Mouse (Mus musculus) heart, postnatal 0 days (tissue): ENCODE measurements around the gene Olfr66.

Experiments used
- CTCF ChIP-seq: IDR thresholded peaks from 2 replicates; pipeline ENCODE4 v1.5.1; 2016; ENCODE audit warnings: antibody characterized with exemption, control low read depth, low read depth
- EP300 ChIP-seq: IDR thresholded peaks from 2 replicates; pipeline ENCODE4 v1.6.1; 2016; ENCODE audit warnings: antibody characterized with exemption, low read depth

GRCm38 (mm10) chr7:103928525-103928924 is 42.5 kb upstream of the Olfr66 start, which contains the start of gene Olfr631:
- no peak for TF ChIP-seq CTCF
- no peak for TF ChIP-seq EP300
